Mouse (Mus musculus): ENCODE measurements around the gene Eps8l2.

Gene Eps8l2

DNA sequence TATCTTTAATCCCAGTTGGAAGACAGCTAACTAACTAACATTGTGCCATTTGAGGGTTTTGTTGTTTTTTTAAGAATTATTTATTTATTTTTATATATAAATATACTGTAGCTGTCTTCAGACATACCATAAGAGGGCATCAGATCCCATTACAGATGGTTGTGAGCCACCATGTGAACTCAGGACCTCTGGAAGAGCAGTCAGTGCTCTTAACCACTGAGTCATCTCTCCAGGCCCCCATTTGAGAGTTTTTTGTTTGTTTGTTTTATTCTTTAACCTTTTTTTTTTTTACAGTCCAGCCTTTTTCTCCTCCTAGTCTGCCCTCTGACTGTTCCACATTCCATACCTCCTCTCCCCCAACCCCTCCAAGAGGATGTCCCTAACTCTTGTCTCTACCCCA lies 8.0 kb upstream of the Eps8l2 start:
- no peak for DNase-seq

DNA sequence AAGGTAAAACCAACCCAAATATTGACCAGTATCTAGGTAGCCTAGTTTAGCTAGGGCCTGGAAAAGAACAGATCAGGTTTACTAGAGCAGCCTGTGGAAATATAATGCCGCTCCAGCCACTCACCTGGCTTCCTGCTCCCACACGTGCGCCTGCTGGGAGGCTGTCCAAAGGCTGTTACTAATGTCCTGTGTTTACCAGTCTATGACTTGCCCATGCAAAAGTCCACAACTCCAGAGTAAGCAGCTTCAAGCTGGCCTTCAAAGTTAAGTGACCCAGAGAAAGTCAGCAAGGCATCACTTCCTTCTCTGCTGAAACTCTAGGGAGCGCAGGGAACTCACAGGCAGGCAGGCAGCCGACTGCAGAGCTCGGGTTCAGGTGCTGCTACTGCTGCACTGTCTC lies 6.7 kb upstream of the Eps8l2 start:
- DNase-seq, result no peak

DNA sequence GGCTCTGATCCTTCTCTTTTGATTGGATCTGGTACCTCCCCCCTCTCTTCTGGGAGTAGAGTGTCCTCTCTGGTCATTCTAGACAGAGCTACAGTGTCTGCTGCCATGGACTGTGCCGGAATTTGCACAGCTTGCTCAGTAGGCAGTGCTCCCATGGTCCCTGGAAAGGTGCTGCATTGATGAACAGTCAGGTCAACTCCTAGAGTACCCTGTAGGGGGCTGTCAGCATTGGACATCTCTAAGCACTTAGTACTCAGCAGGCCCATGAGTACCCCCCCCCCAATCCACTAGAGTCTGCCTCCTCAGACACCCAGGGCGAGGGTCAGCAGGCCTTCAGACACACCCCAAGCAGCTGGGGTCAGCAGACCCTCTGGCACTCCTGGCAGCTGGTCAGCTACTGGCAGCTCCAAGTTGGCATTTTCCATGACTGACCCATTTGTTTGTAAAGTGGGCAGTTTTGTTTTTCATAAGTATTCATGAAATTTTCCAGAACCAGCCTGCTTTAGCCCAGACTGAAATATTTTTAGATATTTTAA lies 3.6 kb upstream of the Eps8l2 start:
- DNase-seq, result no peak

DNA sequence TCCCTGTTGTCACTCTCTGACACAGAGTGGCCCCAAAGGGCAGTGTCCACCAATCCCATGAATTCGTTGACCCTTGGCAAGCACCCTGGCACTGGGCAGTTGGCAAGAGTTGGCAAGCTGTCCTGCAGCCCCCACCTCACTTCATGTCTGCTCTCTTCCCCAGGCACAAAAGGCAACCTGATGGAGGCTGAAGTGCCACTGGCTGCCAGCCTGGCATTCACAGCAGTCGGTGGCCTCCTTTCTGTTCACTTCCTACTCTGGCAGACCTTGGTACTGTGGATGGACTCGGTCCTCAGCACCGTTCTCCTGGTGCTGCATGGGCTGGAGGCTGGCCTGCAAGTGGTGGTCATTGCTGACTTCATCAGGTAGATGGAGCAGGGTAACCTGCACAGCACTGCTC lies 3.0 kb upstream of the Eps8l2 start:
- no peak for DNase-seq

DNA sequence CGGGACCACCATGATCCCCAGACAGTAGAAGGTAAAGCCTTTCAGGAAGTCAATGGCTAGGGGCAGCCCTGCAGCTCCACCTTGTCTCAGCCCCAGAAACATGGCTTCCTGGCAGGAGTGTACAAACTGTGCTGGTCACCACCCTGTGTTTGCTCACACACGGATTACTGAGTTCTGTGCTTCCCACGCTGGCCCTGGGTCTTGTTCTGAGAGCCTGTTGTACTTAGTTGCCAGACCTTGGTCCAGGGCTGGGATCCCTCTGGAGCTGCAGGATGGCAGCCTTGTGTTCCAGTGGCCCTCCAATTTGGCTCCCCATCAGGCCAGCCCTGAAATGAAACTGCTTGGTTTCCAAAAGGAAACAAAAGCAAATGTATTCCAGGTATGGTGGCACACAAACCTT lies 2.4 kb upstream of the Eps8l2 start:
- no peak for DNase-seq

DNA sequence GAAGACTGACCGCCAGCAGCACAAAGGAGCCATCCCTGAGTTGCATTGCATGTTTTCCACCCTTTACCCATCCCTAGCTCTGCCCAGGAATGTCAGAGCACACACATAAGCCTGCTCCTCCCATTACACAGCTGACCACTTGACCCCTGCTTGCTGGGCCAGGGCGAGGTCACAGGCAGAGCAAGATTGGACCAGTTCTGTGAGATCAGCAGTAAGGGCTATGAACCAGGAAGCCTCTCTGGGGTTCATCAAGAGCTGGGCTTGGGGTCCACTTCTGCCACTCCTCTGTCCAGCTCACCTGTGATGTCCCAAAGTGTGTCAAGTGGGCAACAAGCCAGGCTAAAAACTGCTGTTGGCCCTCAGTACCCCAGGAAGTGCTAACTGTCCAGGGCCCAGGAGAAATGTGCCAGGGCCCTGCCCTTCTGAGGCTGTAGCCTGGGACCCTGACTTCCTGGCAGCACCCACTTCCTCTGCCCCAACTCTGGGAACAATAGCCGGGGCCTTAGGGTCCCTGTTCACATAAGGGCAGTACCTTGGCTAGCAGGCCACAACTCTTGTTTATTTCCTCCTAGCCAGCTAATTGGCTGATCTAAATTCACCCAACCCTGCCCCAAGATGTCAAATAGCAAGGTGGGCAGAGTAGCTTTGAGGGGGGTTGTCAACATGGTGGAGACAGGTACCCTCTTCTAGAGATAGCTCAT lies 814 bp upstream of the Eps8l2 start:
- DNase-seq, result no peak

DNA sequence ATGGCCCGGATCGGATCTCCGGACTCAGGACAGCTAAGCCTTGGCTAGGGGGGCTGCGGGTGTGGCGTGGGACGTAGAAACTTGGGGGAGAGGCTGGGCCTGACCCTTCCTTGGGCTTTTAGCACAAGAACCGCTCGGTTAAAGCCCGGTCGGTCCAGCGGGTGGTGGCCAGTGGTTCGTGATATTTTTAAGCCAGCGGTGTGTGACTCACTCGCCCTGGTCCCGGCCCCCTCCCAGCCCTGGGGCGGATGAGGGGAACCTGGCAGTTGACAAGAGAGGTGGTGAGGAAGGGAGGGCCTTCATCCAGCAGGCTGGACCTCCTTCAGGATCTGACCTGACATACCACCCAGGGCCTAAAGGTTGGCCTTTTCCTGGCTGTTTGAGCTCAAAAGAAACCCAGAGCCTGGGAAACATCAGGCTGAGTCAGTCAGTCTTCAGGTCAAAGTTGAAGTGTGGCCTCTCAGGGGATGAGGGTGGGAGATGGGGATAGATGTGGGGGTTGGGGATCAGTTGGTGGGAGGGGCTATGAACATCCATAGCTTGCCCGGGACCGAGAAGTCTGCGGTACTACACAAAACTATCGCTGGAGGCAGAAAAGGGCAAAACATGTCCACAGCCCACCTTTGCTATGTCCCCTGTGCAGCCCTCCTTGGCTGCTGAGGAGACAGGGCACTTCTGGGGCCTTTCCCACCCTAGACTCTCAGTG lies 688 bp downstream of the Eps8l2 start:
- DNase-seq, result no peak

DNA sequence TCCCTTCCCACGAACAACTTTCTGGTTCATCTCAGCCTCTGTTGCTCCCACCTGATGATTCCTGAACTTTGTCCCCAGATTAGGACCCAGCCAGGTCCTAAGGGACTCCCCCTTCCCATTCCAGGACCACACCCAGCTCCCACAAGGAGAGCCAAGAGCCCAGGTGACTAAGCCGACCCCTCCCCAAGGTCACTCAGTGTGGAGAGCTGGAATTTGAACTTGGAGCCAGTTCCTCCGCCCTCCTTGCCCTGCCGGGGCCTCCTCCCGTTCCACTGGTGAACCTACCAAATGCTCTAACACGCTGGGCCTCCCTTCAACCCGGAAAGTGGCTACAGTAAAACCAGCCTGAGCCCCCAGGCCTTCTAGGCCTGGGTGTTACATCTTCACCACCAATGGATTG lies 1.3 kb downstream of the Eps8l2 start:
- DNase-seq, result no peak

DNA sequence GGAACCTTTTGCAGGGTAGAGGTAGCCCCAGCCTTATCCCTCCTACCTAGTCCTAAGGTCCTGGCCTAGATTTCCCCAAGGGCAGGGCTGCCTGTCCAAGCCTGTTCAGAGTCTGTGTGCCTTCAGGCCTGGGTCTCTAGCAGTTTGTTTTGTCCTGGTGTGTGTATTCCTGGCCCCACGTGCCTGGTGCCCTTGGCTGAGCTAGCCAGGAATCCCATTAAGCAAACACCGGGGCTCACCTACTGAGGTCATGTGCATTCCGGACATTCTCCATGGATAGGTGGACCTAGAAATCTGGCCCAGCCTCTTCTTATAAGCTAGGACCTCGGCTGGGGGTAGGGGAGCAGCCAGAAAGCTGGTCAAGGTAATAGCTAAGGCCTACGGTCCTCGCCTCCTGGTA lies 1.8 kb downstream of the Eps8l2 start:
- DNase-seq, result no peak

DNA sequence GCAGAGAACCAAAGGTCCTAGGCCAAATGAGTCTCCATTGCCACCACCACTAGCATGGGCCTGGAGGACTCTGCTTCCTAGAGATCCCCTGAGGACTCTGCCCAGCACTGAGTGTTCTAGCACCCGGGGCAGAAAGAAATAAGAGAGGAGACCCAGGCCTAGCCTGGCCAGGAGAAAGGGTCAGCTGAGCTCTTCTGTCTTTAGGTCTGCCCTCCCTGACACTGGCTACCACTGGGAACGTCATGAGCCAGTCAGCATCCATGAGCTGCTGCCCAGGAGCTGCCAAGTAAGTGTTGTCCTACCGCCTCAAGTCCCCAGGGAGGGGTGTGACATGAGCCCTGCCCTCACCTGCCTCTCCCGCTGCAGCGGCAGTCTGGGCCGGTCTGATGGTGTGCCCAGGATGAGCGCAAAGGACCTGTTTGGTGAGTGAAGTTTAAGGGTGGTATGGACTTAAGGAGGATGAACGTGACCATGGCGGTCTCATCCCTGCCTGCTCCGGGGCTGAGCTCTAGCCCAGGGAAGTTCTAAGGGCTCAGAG lies 3.1 kb downstream of the Eps8l2 start:
- no peak for DNase-seq

DNA sequence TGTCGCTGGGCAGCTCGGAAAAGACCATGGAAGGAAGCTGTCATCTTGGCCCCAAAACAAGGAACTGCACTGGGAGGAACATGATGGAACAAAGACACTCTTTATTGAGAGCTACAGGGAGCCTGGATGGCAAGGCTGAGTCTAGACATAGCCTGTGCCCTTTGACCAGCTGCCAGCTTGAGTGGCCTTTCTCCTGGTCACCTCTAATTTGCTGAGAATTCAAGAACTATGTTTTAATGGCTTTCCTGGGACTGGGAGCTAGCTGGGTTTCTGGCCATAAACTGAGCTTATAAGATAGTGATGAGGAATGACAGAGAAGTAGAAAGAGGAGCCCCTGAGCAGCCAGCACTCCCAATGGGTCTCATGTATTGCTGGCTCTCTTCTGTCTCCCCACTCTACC lies 4.5 kb downstream of the Eps8l2 start:
- no peak for DNase-seq

DNA sequence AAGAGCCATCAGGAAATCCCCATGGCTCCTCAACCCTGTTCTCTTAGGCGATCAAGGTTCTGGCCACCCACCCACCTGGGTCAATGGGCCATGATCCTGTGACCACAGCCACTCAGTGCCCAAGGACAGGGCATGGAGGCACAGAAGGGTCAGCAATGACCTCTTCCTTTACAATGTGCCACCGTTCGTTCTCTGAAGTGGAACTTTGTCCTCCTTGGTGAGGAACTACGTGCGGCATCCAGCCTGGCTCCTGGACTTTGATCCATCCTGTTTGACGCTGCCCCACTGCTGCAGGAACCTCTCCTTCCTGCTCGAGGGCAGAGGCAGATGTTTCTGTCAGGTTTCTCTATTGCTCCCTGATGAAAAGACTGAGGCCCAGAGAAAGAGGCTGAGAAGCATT lies 5.0 kb downstream of the Eps8l2 start:
- DNase-seq, result no peak

DNA sequence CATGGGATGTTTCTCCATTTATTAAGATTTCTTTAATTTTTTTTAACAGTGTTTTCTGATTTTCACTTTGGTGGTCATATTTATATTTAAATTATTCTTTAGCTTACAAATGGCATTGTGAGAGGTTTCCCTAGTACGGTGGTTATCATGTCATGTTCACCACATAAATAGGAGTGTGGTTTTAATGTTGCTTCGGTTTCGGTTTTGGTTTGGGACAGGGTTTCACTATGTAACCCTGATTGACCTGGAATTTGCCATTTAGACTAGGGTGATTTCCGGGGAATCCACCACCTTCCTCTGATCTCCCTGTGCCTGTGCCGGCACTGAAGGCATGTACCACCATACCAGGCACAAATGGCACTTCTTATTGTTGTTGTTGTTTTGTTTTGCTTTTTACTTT lies 6.1 kb downstream of the Eps8l2 start:
- DNase-seq, result no peak

DNA sequence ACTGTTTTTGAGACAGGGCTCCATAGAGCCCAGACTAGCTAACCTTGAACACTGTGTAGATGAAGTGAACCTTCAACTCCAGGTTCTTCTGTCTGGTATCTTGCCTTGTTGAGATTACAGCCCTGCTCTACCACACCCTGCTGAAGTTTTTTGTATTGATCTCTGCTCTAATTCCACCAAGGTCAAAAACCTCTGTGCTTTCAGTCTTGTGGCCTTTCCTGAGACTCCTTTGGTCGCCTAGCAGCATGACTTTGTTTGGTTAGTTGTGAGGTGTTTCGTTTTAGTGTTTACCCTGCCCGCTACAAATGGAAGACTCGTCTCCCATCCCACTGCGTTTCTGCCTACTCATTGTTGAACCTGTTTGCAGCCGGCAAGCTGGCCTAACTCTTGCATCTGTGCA lies 12.4 kb downstream of the Eps8l2 start:
- DNase-seq, result no peak

DNA sequence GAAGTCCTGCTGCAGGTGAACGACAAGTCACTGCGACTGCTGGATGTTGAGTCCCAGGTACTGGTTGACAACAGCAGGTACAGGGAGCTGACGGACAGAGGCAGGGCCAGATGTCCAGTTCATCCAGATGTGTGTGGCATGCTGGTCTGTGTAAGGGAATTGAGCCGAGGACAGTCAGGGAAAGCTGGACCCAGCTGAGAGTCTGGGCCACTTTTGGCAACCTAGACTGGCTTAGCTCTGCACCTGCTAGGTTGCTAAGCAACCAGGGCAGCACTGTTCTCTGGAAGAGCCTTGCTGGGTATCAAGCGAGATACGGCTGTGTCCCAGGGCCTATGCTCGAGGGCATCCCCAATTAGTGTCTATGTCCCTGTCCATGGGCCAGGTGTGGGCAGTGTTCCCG lies 16.4 kb downstream of the Eps8l2 start:
- no peak for DNase-seq

DNA sequence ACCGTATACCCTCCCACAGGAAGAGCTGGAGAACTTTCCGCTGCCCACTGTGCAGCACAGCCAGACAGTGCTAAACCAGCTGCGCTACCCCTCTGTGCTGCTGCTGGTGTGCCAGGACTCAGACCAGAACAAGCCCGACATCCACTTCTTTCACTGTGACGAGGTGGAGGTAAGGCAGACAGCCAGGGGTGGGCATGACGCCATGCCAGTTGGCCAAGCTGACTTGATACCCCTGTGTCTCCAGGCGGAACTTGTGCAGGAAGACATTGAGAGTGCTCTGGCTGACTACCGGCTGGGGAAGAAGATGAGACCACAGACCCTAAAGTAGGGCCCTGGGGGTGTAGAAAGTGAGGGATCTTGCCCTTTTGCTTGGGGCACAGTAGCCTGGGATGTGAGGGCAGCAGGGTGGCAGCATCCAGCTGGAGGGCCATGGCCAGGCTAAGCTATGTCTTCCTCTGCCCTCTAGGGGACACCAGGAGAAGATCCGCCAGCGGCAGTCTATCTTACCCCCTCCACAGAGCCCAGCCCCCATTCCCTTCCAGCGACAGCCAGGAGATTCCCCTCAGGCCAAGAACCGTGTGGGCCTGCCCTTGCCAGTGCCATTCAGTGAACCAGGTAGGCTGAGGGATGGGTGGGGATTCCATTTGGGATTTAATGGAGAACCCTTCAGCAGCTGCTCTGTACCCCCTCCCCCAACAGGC lies 17.1 kb downstream of the Eps8l2 start:
- DNase-seq, result no peak

DNA sequence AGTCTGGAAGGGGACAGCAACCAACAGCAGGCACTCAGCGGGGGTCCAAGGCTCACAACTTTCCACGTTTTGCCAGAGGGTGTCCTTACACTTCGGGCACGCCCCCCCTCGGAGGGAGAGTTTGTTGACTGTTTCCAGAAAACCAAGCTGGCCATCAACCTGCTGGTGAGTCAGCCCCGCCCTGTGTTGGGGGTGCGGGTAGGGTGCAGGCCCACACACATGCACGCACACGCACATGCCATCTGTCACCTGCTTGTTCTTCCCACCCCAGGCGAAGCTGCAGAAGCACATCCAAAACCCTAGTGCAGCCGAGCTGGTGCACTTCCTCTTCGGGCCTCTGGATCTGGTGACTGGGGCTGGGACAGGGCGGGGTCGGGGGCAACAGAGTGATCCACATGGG lies 18.3 kb downstream of the Eps8l2 start:
- DNase-seq, result no peak

DNA sequence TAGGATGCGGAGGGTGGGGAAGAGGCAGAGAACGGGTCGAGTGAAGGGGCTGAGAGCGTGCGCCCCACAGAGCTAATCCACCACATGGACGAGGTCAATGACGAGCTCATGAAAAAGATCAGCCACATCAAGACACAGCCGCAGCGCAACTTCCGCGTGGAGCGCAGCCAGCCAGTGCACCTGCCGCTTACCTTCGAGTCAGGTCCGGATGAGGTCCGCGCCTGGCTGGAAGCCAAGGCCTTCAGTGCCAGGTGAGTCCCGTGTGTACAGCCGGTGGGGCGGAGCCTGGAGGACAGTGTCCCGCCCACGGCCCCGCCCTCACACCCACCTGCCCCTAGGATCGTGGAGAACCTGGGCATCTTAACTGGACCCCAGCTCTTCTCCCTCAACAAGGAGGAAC lies 22.8 kb downstream of the Eps8l2 start:
- DNase-seq, result no peak

DNA sequence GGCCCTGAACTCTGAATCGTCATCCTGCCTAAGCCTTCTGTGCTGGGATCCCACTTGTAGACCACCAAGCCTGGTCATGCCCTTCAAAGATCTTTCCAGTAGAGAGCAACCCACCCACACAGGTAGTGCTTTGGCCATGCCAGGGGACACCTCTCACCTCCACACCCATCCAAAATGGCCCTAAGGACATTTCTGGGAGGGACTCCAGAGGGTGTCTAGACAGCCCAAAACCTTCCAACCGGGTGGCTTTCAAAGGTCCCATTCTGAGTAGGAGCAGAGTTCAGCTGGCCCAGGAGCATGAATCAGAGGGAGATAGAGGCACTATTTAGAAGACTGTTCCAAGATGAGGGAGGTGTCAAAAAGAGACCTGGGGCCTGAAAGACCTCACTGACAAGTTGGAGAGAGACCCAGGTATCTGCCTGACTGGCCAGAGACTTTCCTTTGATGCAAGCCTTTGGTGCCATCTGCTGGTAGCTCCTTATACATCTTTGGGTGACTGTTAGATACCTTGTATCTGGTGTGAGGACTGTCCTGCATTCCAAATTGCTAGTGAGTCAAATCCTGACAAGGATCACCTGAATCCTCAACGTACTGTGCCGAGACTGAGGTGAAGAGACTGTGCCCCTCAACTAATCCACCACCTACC lies 24.5 kb downstream of the Eps8l2 start:
- DNase-seq, result peak; percentile 82

DNA sequence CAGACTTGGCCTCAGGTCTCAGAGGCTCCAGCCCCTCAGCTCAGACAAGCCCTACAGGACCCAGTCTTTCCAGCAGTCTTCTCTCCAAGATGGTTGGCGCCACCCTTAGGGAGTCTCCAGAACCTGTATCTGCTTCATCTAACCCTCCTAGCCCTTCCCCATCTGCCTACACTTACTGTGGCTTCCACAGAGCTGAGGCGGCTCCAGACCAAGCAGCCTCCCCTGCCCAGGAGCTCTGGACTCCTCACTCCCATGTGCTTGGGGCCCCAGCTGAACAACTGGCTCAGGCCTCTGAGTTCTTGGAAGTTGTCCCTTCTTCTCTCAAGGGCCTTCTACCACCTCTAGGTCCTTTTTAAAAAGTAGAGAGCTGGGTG lies 25.1 kb downstream of the Eps8l2 start:
- no peak for DNase-seq

DNA sequence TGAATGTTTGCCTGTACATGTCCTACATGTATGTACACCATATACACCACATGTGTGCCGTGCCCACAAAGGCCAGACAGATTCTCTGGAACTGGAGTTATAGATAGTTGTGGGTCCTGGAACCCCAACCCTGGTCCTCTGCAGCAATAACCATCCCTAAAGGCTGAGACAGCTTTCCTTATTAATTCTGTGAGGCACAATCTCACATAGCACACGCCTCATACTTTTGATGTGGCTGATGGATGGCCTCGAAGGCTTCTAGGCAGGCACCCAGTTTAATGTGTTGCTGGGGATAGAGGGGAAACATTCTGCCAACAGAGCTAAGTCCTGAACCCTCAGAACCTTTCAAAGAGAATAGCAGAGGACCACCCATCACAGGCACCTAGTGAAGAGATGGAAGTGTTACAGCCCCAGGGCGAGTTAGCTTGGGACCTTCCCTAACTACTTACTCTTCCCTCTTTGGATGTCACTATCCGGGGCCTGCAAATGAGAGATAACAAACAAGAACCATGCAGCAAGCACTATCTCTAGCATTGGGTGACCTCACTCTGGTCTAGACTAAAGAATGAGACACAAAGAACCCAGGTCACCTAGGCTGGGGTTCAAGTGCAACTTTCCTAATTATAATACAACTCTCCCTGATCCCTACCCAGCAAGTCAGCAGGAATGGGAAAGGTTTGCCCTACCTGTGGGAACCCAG lies 25.8 kb downstream of the Eps8l2 start:
- DNase-seq, result no peak

DNA sequence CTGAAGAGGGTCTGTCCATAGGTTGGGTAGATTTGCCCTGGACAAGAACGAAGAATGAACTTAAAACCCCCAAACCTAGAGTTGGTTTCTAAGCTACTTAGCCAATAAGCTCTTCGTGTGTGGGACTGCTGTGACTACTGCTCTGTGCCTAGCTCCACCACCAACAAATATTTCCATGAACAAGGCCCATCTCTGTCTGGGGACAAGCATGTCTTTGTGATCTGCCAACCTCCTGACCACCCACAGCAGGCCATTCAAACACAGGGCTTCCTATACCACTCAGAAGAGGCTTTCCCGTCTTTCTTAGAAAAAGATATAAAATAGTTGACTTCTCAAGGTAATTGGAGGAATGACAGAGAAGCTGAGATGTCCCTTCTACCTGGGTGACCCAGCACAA lies 26.4 kb downstream of the Eps8l2 start:
- DNase-seq, result no peak

DNA sequence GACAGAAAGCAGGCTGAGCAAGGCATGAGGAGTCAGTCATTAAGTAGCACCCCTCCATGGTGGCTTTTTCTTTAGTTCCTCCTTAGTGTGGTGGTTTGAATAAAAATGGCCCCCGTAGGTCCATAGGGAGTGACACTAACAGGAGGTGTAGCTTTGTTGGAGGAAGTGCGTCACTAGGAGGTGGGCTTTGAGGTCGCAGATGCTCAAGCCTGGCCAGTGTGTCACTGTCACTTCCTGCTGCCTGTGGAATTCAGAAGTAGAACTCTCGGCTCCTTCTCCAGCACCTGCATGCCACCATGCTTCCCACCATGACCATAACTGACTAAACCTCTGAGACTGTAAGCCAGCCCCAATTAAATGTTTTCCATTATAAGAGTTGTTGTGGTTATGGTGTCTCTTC lies 28.7 kb downstream of the Eps8l2 start:
- no peak for DNase-seq
